Mouse (Mus musculus) thymus, adult 2 months (tissue): ENCODE measurements at regions not wholly inside any gene's neighbourhood (a gene's known extent, or its start where the extent isn't known, plus 50 kb on each side); places are given as distances from the start of the nearest gene placed in this dataset.

Source experiments
- CTCF ChIP-seq: fragments of 200-500 bp; IDR thresholded peaks from 2 replicates; pipeline ENCODE4 v1.5.1; 2012; ENCODE audit warnings: mild to moderate bottlenecking, control low read depth, low read length, moderate library complexity, borderline replicate concordance; ENCODE audit not compliant: control insufficient read depth, poor library complexity, insufficient read depth; ENCODE audit errors: extremely low read depth
- POLR2A ChIP-seq: fragments of 200-500 bp; IDR thresholded peaks from 2 replicates; pipeline ENCODE4 v1.6.1; 2012; ENCODE audit warnings: mild to moderate bottlenecking, low read length, control low read depth, moderate library complexity; ENCODE audit not compliant: control insufficient read depth, poor library complexity, insufficient read depth; ENCODE audit errors: extremely low read depth

DNA sequence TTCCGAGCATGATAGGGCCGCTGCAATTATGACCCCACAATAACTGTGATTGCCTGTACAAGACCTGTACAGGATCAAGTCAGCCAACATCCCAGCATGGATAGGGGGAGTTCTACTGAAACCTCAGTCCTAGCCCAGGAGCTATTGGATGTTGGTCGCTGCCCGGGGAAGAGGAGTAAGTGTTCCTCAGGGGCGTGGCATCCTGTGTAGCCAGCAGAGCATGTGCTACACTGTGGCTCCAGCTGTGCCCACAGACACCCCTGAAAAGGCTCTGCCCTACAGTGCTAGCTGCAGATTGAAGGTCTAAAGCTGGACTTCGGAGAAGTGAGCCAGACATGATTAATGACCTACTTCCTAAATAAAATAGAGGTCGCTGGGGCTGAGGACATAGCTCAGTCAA lies 317.5 kb upstream of the 3110018I06Rik start:
- TF ChIP-seq POLR2A (no peak), CTCF (no peak)
